Mouse (Mus musculus): ENCODE measurements around the gene Clasrp. TPM values are rescaled to one million over a fixed set of nuclear protein-coding genes. Genes with fewer than 3 reads are reported as not detected.
A peak's percentile ranks its signal among the peaks of the same experiment; 100 is the strongest.

The Clasrp gene
- polyA plus RNA-seq, 1 experiment = 184 TPM

GRCm38 (mm10) chr7:19575559-19575958 lies 28.7 kb downstream of the Clasrp start:
- WGBS = 48% methylated on average over 3 of the region's 3 CpGs

DNA sequence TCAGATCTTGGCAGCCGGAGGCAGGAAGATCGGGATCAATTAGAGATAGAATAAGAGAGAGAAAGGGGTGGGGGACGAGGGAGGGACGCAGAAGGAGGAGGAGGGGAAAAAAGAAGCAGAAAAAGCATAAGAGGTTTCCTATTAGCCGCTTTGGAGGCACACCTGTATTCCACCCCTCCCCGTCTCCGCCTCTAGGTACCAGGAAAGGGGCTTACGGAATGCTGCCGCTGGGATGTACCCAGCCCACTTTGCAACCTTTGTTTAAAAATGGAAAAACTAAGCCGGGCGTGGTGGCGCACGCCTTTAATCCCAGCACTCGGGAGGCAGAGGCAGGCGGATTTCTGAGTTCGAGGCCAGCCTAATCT lies 30.5 kb downstream of the Clasrp start:
- no peak for TF ChIP-seq POLR2A (IDR thresholded peaks at IDR 0.05; ENCODE audit: low read depth, low read length)
- WGBS = 11% methylated on average over 16 of the region's 16 CpGs
- Histone ChIP-seq H3K4me3 (ENCODE audit: low read depth, low read length) (peak overlapping the region; percentile 87), H3K36me3 (ENCODE audit: control insufficient read depth, insufficient read depth, low read length) (peaks cover 7% of the 10 kb centered on the region; the same call in 1 of the 2 replicates), H3K27ac (ENCODE audit: insufficient read depth, low read depth, low read length) (peak overlapping the region; percentile 94; the same call in 1 of the 2 replicates), H3K27me3 (ENCODE audit: control insufficient read depth, insufficient read depth, low read length) (no peaks in the 10 kb centered on the region), H3K4me1 (ENCODE audit: control insufficient read depth, insufficient read depth, insufficient read length, low read length) (peaks cover 17% of the 10 kb centered on the region)

More at GRCm38 (mm10) chr7:19575559-19575958, 28.7 kb downstream of the Clasrp start:
- H3K36me3 ChIP-seq (ENCODE audit: control insufficient read depth, insufficient read depth, low read length) = peaks cover 6% of the 10 kb centered on the region
- TF ChIP-seq POLR2A (IDR thresholded peaks at IDR 0.05; ENCODE audit: low read depth, low read length) = no peak
- TF ChIP-seq CTCF (IDR thresholded peaks at IDR 0.05; ENCODE audit: extremely low read depth, insufficient read length, insufficient replicate concordance, low read depth, low read length) = no peak
- H3K4me1 ChIP-seq (ENCODE audit: control insufficient read depth, insufficient read depth, insufficient read length, low read length) = peaks cover 16% of the 10 kb centered on the region
- no peaks in the 10 kb centered on the region for H3K27me3 ChIP-seq (ENCODE audit: control insufficient read depth, insufficient read depth, low read length)
- H3K4me3 ChIP-seq (ENCODE audit: low read depth, low read length) = no peak overlapping the region
- H3K27ac ChIP-seq (ENCODE audit: insufficient read depth, low read depth, low read length) = no peak overlapping the region

GRCm38 (mm10) chr7:19572926-19573775 lies 31.1 kb downstream of the Clasrp start:
- H3K27ac ChIP-seq (ENCODE audit: insufficient read depth, low read depth, low read length) = peak overlapping the region; percentile 94
- TF ChIP-seq POLR2A (IDR thresholded peaks at IDR 0.05; ENCODE audit: low read depth, low read length) (peak; percentile 79), CTCF (IDR thresholded peaks at IDR 0.05; ENCODE audit: extremely low read depth, insufficient read length, insufficient replicate concordance, low read depth, low read length) (no peak)
- H3K27me3 ChIP-seq (ENCODE audit: control insufficient read depth, insufficient read depth, low read length) = no peaks in the 10 kb centered on the region
- H3K36me3 ChIP-seq (ENCODE audit: control insufficient read depth, insufficient read depth, low read length) = peaks cover 7% of the 10 kb centered on the region
- H3K4me1 ChIP-seq (ENCODE audit: control insufficient read depth, insufficient read depth, insufficient read length, low read length) = peaks cover 18% of the 10 kb centered on the region
- whole genome bisulfite sequencing = under 1% methylated on average over 53 of the region's 53 CpGs
- peak overlapping the region; percentile 87 for H3K4me3 ChIP-seq (ENCODE audit: low read depth, low read length)

GRCm38 (mm10) chr7:19569647-19570046 lies 34.6 kb downstream of the Clasrp start:
- Histone ChIP-seq H3K27ac (ENCODE audit: insufficient read depth, low read depth, low read length) (no peak overlapping the region), H3K27me3 (ENCODE audit: control insufficient read depth, insufficient read depth, low read length) (no peaks in the 10 kb centered on the region), H3K4me3 (ENCODE audit: low read depth, low read length) (no peak overlapping the region), H3K36me3 (ENCODE audit: control insufficient read depth, insufficient read depth, low read length) (peaks cover 15% of the 10 kb centered on the region), H3K4me1 (ENCODE audit: control insufficient read depth, insufficient read depth, insufficient read length, low read length) (peaks cover 8% of the 10 kb centered on the region; the same call in 1 of the 2 replicates)
- WGBS = 83% methylated on average over 3 of the region's 3 CpGs
- TF ChIP-seq POLR2A (IDR thresholded peaks at IDR 0.05; ENCODE audit: low read depth, low read length) (no peak), CTCF (IDR thresholded peaks at IDR 0.05; ENCODE audit: extremely low read depth, insufficient read length, insufficient replicate concordance, low read depth, low read length) (no peak)

DNA sequence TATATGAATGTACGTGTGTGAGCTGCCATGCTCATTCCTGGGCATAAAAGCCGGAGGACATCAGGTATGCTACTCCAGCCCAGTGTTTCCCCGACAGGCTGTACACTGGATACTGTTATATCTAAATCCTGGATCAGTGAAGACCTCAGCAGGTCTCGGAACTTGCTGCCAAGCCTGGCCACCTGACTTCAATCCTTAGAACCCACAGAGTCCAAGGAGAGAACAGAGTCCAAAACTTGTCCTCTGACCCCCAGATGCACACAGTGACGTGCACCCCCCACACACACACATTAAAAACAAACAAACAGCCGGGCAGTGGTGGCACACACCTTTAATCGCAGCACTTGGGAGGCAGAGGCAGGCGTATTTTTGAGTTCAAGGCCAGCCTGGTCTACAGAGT lies 36.9 kb downstream of the Clasrp start:
- no peak for TF ChIP-seq POLR2A (IDR thresholded peaks at IDR 0.05; ENCODE audit: low read depth, low read length)
- TF ChIP-seq CTCF (IDR thresholded peaks at IDR 0.05; ENCODE audit: extremely low read depth, insufficient read length, insufficient replicate concordance, low read depth, low read length) = no peak
- H3K4me3 ChIP-seq (ENCODE audit: low read depth, low read length) = no peak overlapping the region
- H3K27ac ChIP-seq (ENCODE audit: insufficient read depth, low read depth, low read length) = peak overlapping the region; percentile 48; the same call in 1 of the 2 replicates
- no peaks in the 10 kb centered on the region for H3K27me3 ChIP-seq (ENCODE audit: control insufficient read depth, insufficient read depth, low read length)
- 67% methylated on average over 8 of the region's 8 CpGs for whole genome bisulfite sequencing
- peaks cover 11% of the 10 kb centered on the region; the same call in 1 of the 2 replicates for H3K4me1 ChIP-seq (ENCODE audit: control insufficient read depth, insufficient read depth, insufficient read length, low read length)
- H3K36me3 ChIP-seq (ENCODE audit: control insufficient read depth, insufficient read depth, low read length) = peaks cover 19% of the 10 kb centered on the region

- TF ChIP-seq POLR2A (IDR thresholded peaks at IDR 0.05; ENCODE audit: low read depth, low read length) (no peak), CTCF (IDR thresholded peaks at IDR 0.05; ENCODE audit: extremely low read depth, insufficient read length, insufficient replicate concordance, low read depth, low read length) (no peak)
- WGBS = 94% methylated on average over 2 of the region's 2 CpGs
- Histone ChIP-seq H3K27me3 (ENCODE audit: control insufficient read depth, insufficient read depth, low read length) (no peaks in the 10 kb centered on the region), H3K4me3 (ENCODE audit: low read depth, low read length) (no peak overlapping the region), H3K36me3 (ENCODE audit: control insufficient read depth, insufficient read depth, low read length) (peaks cover 19% of the 10 kb centered on the region), H3K4me1 (ENCODE audit: control insufficient read depth, insufficient read depth, insufficient read length, low read length) (peaks cover 7% of the 10 kb centered on the region; the same call in 1 of the 2 replicates), H3K27ac (ENCODE audit: insufficient read depth, low read depth, low read length) (no peak overlapping the region)
These were observed 38.5 kb downstream of the Clasrp start for GRCm38 (mm10) chr7:19565803-19566202.

- Histone ChIP-seq H3K4me1 (ENCODE audit: control insufficient read depth, insufficient read depth, insufficient read length, low read length) (peaks cover 15% of the 10 kb centered on the region), H3K27ac (ENCODE audit: insufficient read depth, low read depth, low read length) (no peak overlapping the region)
- WGBS = 92% methylated on average over 4 of the region's 4 CpGs
These were observed 39.8 kb downstream of the Clasrp start for GRCm38 (mm10) chr7:19564455-19564854.

More at GRCm38 (mm10) chr7:19564455-19564854, 39.8 kb downstream of the Clasrp start:
- TF ChIP-seq CTCF (IDR thresholded peaks at IDR 0.05; ENCODE audit: extremely low read depth, insufficient read length, insufficient replicate concordance, low read depth, low read length) (peak; percentile 25; the same call in 1 of the 2 replicates), POLR2A (IDR thresholded peaks at IDR 0.05; ENCODE audit: low read depth, low read length) (no peak)
- peaks cover 12% of the 10 kb centered on the region for H3K36me3 ChIP-seq (ENCODE audit: control insufficient read depth, insufficient read depth, low read length)
- no peak overlapping the region for H3K4me3 ChIP-seq (ENCODE audit: low read depth, low read length)
- H3K27me3 ChIP-seq (ENCODE audit: control insufficient read depth, insufficient read depth, low read length) = no peaks in the 10 kb centered on the region

All from small intestine, adult 2 months (tissue).